17 mouse cellular contexts compared by ENCODE assay signal in genomic region chr14:74893693-74894092, GRCm38 (mm10).
"Had no signal": no experiment of that assay in that cellular context is flagged by ENCODE, and none has a peak within 500 bp of the region (broad histone marks: within the 10 kb centered on the region; RNA-seq: fewer than 3 reads in every experiment).

No protein-coding gene starts in this region.

- H3K27me3 ChIP-seq: lung, embryonic 15.5 days; megakaryocyte, embryonic 14.5 days; midbrain, embryonic 13.5 days; midbrain, embryonic 15.5 days; neural tube, embryonic 12.5 days; stomach, embryonic 15.5 days had no signal

- H3K4me3 ChIP-seq: lung, embryonic 15.5 days; midbrain, embryonic 13.5 days; midbrain, embryonic 15.5 days; neural tube, embryonic 12.5 days; stomach, embryonic 15.5 days had no signal

- ATAC-seq: lung, postnatal 0 days had no signal

- H3K9ac ChIP-seq: lung, embryonic 15.5 days; midbrain, embryonic 13.5 days; midbrain, embryonic 15.5 days; neural tube, embryonic 12.5 days; stomach, embryonic 15.5 days had no signal

- H3K27ac ChIP-seq: lung, embryonic 15.5 days; macrophage; midbrain, embryonic 13.5 days; midbrain, embryonic 15.5 days; neural tube, embryonic 12.5 days; stomach, embryonic 15.5 days; stomach, postnatal 0 days had no signal

- H3K36me3 ChIP-seq: lung, embryonic 15.5 days; midbrain, embryonic 13.5 days; midbrain, embryonic 15.5 days; neural tube, embryonic 12.5 days; stomach, embryonic 15.5 days had no signal

- H3K9me3 ChIP-seq: lung, embryonic 15.5 days; megakaryocyte, embryonic 14.5 days; midbrain, embryonic 13.5 days; midbrain, embryonic 15.5 days; neural tube, embryonic 12.5 days; stomach, embryonic 15.5 days had no signal

- H3K4me1 ChIP-seq: midbrain, embryonic 13.5 days; neural tube, embryonic 12.5 days; stomach, embryonic 15.5 days had no signal

- DNase-seq: lung, adult 2 months; lung, postnatal 14 days; lung, postnatal 36 days; right cerebral cortex, postnatal 14 days; thymus, adult 2 months; thymus, postnatal 25 days; thymus, postnatal 4 days had no signal

- H3K4me2 ChIP-seq: lung, embryonic 15.5 days; midbrain, embryonic 11.5 days; midbrain, embryonic 13.5 days; midbrain, embryonic 15.5 days; neural tube, embryonic 12.5 days; stomach, embryonic 15.5 days had no signal
